Mouse (Mus musculus) ZHBTc4 (cell line): ENCODE results near the gene Gng2.

ENCODE experiments used
- DNase-seq: peaks from one replicate; pipeline ENCODE4 v3.0.0-alpha.2; 2011; ENCODE audit warnings: low read depth, low spot score

Gng2 gene

DNA sequence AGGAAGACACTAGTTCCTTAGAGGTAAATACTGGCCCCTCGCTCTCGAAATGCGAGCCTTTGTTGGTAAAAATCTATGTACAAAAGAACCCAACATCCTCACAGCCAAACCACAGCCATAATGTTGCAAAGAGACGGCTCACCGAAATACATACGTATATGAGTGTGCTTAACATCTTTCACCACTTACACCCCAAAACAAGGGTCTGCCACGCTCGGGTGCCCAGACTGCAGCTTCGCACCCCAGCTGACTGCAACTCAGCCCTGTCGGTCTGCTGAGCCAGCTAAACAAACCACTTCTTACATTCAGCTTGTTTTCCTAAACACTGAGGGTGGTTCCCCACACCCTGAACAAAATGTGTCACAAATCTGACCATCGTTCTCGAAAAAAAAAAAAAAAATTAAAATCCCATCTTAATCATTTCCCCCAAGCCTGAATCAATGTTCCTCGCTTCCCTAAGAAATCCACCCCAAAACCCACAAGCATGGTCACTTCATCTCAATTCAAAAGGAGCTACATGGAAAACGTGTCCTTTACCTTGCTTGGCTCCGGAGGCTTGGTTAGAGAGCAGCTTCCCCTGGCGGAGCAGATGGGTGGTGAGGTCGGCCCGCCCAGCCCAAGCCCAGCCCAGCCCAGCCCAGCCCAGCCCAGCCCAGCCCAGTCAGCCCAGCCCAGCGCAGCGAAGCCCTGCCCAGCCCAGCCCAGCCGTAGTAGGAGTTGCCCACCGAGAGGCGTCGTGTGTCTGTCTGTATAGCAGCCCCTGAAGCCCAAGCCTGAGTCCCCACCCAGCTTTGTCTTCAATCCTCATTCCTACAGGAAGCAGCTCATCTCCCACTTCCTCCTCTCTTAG, 781 bp downstream of the Gng2 start:
- peak; percentile 90 for DNase-seq

GRCm38 (mm10) chr14:19974978-19975493, 2.4 kb downstream of the Gng2 start:
- no peak for DNase-seq

DNA sequence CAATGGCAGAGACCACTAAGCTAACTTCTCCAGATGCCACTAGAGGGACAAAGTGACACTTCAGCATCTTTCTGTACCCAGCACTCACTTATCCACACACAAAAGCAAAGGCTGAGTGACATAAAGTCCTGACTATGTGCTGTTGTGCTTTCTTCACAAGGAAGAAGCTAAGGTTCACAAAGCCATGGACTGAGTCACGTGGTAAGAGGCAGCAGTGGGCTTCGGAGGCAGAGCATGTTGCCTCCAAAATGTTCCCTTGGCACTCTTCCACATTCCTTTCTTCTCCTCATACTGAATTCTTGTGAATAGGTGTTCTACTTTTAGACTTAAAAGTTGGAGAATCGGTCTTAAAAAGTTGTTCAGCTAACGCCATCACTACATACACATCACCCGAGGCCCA, 3.0 kb downstream of the Gng2 start:
- DNase-seq, result no peak

- no peak for DNase-seq
Observed at GRCm38 (mm10) chr14:19972316-19973029, 5.0 kb downstream of the Gng2 start.

DNA sequence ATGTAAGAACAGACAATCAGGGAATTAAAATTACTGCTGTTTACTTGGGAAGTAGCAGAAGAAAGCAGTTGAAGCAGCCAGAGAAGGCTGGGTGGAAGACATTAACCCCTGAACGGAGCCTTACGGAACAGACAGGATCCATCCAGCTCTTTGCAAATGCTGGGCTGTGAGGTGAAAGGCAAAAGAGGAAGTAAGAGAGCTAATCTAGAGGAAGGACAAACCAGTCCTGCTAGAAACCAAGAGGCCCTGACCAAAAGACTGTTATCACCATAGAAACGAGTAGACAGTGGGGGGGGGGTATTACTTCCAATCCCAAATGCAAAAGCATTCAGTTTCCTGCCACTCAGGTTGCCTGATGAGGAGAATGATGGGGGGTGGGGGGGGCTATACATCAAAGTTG, 6.6 kb downstream of the Gng2 start:
- DNase-seq, result peak; percentile 43

GRCm38 (mm10) chr14:19970106-19970785, 7.2 kb downstream of the Gng2 start:
- no peak for DNase-seq

GRCm38 (mm10) chr14:19969566-19969965, 7.9 kb downstream of the Gng2 start:
- DNase-seq, result no peak

DNA sequence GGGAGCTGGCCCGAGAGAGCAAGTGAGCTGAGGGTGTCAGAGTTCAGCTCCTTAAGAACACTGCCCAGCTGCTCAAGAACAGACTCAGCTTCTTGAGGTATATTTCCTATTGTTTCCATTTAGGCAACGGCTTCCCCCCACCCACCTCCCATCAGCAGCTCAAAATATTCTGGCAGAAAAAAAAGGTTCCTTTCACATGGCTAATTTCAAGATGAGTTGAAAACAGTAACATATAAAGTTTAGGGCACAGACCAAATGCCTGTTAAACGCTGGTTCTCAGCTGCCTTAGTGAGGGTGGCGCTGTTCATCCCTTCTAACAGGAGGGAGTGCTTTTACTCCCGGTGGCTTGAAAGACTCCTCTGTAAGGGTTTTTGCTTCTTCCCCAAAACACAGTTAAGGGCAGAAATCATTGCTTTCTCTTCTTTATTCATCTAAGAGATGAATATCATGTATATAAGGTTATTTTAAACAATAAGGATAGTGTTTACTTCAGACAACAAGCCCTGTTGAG, 8.4 kb downstream of the Gng2 start:
- DNase-seq, result no peak

DNA sequence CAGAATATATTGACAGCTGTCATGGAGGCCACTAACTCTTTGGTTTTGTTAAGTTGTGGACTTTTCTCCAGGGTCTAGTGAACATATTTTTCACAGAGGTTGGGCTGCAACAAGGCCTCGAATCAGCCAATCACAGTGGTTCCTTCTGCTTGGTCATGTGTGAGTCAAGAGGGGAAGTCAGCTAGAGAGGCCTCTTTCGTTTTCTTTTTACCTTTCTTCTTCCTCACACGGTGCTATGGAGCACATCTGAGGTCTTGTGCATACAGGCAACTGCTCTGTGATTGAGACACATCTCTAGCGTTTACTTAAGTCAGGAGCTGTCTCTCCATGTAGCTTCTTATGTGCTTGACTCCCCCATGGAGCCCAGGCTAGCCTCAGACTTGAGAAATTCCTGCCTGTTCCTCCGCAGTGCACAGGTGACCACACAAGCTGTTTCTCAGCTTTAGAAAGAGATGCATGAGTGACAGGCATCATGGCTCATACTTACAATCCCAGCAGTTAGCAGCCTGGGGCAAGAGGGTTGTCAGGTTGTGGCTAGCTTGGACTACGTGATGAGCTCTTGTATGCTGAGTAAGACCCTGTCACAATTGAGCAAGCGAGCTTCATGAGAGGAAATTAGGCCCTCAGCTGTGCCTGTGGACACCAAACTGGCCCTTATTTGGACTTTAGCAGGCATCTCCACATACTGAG, 9.0 kb downstream of the Gng2 start:
- no peak for DNase-seq

DNA sequence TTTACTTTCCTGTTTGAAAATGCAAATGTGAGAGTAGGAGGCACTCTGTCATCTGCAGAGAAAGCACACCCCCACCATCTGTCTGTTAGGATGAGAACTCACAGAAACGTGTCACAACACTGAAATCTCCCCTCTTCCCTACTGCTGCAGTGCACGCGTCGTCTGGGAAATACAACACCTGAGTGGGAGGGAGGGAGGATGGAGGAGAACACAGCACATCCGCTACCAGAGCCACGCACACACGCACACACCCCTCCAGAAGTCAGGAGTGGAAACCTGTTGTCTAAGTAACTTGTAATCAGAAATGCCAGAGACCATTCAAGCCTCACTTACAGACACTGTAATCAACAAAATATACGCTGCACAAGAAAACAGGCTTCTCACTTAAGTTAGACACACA, 9.9 kb downstream of the Gng2 start:
- no peak for DNase-seq

- no peak for DNase-seq
Observed at GRCm38 (mm10) chr14:19963961-19964505, 13.4 kb downstream of the Gng2 start.

GRCm38 (mm10) chr14:19961924-19962915, 15.2 kb downstream of the Gng2 start:
- no peak for DNase-seq

- no peak for DNase-seq
Observed at GRCm38 (mm10) chr14:19959860-19960259, 17.6 kb downstream of the Gng2 start.

DNA sequence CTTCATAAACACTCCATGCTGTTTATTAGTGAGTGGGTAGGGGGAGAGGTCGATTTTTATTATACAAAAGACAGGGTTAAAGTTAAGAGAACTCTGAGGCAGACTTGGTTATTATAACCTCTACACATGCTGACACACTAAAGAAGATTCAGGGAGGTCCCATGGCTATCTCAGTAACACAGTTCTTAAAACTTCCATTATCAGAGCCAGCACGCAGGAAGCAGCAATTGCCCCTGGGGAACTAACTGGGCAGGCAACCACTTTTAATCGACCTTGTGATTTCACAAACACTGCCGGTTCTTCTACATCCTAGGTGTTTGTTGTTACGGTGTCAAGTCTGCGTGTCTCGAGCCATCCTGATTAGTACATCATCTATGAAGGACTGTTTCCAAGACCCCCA, 22.4 kb downstream of the Gng2 start:
- no peak for DNase-seq

GRCm38 (mm10) chr14:19950812-19951211, 26.6 kb downstream of the Gng2 start:
- no peak for DNase-seq

GRCm38 (mm10) chr14:19949475-19949874, 28.0 kb downstream of the Gng2 start:
- DNase-seq, result no peak

GRCm38 (mm10) chr14:19946221-19946620, 31.2 kb downstream of the Gng2 start:
- no peak for DNase-seq

DNA sequence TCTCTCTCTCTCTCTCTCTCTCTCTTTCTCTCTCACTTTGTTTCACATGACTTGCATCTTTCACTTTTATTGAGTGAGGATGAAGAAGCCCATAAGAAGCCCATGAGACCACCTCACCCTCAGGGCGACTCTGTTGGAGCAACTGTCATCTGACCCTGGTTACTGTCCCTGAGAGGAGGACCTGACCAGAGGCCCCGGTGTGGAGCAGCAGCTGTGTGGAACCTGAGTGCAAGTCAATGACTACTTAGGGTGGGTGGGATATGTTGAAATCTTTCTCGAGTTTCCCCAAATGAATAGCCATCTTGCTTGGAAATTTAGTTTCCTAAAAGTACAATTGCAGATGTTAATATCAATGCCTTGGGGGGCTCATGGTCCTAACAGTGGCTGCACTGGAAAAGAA, 34.7 kb downstream of the Gng2 start:
- DNase-seq, result no peak

GRCm38 (mm10) chr14:19942329-19942728, 35.1 kb downstream of the Gng2 start:
- DNase-seq, result no peak

DNA sequence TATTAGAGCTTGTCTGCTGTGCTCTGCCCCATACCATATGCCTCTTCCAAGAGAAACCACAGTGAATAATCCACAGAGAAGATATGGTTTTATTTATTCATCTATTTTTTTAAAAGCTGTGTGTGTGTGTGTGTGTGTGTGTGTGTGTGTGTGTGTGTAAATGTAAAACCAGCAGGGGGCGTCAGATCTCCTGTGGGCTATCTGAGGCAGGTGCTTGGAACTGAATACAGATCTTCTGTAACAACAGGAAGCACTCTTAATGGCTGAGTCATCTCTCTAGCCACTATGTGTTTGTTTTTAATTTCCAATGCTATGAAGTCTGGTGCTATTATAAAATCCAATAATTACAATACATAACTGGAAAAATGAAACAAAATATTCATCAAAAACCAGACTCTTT, 37.4 kb downstream of the Gng2 start:
- peak; percentile 57 for DNase-seq
